Mouse (Mus musculus) ovary, postnatal 36 days (tissue): ENCODE measurements at regions not wholly inside any gene's neighbourhood (a gene's known extent, or its start where the extent isn't known, plus 50 kb on each side); places are given as distances from the start of the nearest gene placed in this dataset.
"Not testable (repeated sequence)": the region's sequence is repeated elsewhere in the genome, so short reads cannot be mapped to it uniquely, and the experiment has no call there.

Experiments used
- DNase-seq: peaks from one replicate; pipeline ENCODE4 v3.0.0; 2022; ENCODE audit warnings: low spot score, mixed read lengths

DNA sequence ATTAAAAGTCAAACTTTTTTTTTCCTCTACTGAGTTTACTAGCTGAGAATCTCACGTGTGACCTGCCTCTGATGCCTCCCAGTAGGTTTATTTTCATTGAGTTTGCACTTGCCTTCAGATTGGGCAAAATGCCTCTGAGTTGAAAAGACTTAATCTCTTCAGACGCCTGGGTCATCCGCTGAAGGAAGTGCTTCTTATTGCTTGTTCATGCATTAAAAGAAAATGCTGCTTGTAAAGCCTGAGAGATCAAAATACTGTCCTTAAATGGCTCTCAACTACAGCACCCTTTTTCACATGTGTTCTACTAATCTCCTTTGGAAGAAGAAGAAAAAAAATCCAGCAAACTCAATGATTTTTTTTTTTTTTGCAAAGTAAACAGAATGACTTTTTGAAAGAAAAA lies 351.5 kb downstream of the Kcnh5 start:
- no peak for DNase-seq

GRCm38 (mm10) chr12:74824735-74825494 lies 352.2 kb downstream of the Kcnh5 start:
- DNase-seq: peak; percentile 10

DNA sequence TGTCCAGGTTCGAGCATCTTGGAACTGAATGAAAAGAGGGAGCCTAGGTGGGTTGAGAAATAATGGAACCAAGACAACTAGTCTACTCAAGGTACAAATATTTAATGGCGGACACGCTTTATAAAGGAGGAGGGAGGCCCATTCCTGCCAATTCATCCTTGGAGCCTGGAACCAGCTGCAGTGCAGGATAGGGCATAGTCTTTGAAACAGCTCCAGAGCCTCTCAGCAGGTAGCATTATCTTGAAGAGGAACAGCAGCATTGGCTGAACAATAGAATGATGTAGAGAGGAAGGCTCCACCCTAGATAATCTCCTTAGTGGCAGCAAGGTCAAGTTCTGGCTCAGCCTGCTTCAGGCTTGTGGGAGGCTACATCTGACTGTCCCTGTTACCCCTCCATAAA lies 361.0 kb downstream of the Kcnh5 start:
- not testable (repeated sequence) for DNase-seq

DNA sequence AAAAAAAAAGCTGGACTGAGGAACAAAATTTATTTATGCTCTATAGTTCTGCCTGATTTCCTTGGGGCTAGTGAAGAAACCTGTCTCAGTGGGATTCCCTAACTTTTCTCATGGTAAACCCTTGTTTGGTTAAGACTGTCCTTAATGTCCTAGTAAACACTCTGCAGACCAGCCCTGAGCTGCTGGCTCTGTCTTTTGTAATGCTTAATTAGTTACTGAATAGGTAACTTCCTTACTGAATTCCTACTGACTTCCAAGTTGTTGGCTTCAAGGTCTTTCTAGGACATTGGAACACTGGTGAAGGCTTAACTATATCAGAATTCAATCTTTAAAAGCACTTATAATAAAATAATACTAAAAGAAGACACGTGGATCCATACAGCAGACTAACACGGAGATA lies 368.6 kb downstream of the Kcnh5 start:
- DNase-seq: not testable (repeated sequence)

GRCm38 (mm10) chr12:74807926-74808325 lies 369.2 kb downstream of the Kcnh5 start:
- DNase-seq: not testable (repeated sequence)

- no peak for DNase-seq
Measured at GRCm38 (mm10) chr12:74803740-74804512, 373.2 kb downstream of the Kcnh5 start.

GRCm38 (mm10) chr12:74792036-74792435 lies 385.1 kb downstream of the Kcnh5 start:
- DNase-seq: no peak

- no peak for DNase-seq
Measured at GRCm38 (mm10) chr12:74762284-74762683, 414.8 kb downstream of the Kcnh5 start.

DNA sequence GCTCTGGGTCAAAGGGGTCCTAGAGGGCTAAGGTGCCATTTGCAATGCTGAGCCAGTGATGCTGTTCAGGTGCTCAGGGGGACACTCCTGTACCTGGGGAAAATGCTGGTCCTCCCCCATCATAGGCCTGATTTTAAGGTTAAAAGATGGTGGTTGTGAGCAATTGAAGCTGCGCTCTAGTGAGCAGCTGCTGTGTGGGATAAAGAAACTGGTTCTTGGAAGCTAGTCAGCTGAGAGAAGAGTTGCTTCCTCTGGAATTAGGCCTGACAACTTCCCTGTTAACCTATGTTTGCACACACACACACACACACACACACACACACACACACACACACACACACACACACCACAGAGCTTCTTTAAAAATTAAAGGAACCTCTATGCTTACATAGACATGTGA lies 428.9 kb upstream of the Gm11042 start:
- no peak for DNase-seq

DNA sequence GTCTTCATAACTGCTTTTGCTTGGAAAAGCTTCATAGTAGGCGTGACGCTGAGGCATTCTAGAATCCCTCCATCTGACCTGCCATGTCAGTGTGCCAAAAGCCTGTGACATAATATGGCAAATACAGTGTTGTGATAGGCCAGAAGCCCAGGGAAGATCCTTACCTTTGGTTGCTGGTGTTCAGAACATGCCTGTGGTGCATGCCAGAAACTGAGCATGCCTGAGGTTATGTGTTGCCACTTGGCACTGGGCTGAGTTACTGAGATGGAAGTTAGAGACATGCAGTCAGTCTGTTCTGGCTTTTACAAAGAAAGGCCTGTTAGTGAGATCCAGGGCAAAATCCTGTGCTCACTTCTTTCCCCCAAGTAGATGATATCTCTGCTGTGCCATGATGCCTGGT lies 412.7 kb upstream of the Gm11042 start:
- no peak for DNase-seq

GRCm38 (mm10) chr12:74679149-74679548 lies 363.0 kb upstream of the Gm11042 start:
- DNase-seq: no peak

- DNase-seq: no peak
Measured at GRCm38 (mm10) chr12:74677835-74678234, 361.6 kb upstream of the Gm11042 start.

- no peak for DNase-seq
Measured at GRCm38 (mm10) chr12:74658406-74658805, 342.2 kb upstream of the Gm11042 start.

- DNase-seq: no peak
Measured at GRCm38 (mm10) chr12:74657036-74657648, 340.9 kb upstream of the Gm11042 start.

DNA sequence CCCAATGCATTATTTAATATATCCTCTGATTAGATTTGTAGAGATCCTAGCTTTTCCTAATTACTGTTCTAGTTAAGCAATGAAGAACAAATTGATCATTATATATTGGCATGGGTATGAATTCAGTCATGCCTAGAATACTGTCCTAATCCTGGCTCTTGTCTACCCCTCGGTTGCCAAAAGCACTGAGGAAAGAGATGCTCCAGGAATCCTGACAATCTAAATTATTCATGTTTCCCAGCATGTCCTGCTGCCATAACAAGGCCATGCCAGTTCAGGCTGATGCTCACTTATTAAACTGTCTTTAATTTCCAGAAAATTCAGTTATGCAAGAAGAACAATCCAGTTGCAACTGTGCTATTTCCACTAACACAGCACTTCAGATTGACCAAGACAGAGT lies 335.1 kb upstream of the Gm11042 start:
- DNase-seq: no peak

DNA sequence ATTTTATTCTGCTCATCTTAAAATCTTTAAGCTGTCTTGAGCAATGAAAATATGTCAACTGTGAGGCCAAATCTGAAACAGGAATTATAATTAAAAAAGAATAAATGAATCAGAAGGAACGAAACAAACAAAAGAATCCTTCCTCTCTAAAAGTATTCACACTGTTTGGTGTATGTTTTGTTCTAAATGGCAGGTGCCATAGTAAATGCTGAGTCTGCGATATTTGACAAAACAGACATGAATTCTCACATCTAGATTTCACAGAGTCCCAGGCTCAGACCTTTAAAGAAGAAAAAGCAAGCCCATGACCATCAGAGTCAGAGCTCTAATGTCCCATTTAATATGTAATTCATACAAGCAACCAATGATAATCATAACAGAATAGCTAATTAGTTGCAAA lies 316.6 kb upstream of the Gm11042 start:
- DNase-seq: no peak

- DNase-seq: no peak
Measured at GRCm38 (mm10) chr12:74595208-74595607, 279.0 kb upstream of the Gm11042 start.

DNA sequence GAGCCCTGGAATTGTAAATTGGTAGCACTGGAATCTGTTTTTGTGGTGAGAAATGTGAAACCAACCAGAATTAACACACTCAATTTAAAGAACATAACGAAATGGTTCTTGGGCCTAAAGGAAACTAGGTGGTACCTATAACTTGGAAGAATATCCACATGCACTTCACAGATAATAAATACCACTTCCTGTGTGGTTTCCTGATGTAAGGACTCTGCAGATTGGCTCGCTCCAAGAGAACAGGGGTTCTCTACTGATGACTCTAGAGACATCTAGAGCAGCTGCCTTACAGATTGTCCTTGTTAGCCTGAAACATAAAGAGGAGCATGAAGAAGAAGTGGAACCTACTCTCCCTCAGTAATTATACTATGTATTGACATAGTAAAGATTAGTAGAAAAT lies 238.4 kb upstream of the Gm11042 start:
- no peak for DNase-seq

GRCm38 (mm10) chr12:74544172-74544571 lies 228.0 kb upstream of the Gm11042 start:
- DNase-seq: no peak

- DNase-seq: no peak
Measured at GRCm38 (mm10) chr12:74534882-74535281, 218.7 kb upstream of the Gm11042 start.

DNA sequence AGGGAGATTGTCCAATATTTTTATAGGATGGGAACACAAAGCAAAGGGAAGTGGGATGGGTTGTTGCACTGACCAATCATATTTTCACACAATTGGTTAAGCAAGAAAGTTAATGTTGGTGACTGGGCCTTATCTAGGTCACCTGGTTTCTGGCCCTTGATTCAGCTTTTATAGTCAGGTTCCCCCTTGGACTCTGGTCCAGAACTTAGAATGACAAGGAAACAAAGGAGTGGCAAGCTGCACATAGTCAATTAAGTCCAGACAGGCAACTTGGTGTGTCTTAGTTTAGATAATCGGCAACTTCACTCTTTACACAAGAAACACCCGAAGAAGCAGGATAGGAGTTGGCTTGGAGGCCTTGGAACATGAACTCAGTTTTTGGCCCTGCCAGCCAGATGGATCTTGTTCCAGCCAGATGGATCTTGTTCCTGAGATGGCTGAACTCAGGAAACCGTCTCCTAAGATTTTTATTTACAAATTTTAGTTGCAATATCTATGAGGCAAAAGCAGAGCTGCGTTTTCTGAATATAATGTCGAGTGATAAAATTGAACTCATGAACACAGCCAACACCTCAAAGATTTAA lies 212.9 kb upstream of the Gm11042 start:
- peak; percentile 5 for DNase-seq

- no peak for DNase-seq
Measured at GRCm38 (mm10) chr12:74527190-74527621, 211.0 kb upstream of the Gm11042 start.

GRCm38 (mm10) chr12:74523988-74524387 lies 207.8 kb upstream of the Gm11042 start:
- no peak for DNase-seq
